9 mouse cellular contexts compared by ENCODE assay signal in the genomic region with DNA sequence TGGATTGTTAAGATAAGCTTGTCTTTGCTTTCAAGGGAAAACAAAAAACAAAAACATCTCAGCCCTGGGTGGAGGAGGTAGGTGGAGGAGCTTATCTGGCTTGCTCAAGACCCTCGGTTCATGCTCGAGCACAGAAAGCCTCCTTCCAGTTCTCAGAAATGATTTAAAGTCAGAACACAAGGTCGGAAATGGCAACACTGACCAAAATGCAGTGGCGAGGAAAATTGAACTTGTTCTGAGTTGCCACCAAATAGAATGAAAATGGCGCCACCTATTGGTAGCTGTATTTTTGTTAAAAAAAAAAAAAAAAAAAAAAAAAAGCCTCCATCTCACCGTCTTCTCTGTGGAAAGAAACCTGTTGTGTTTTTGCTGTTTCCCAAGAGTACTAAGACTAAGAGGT. TPM values are rescaled to one million over a fixed set of nuclear protein-coding genes. Genes with fewer than 3 reads are reported as not detected.
A peak's percentile ranks its signal among the peaks of the same experiment; 100 is the strongest.
DNase-seq lines count a peak whose midpoint lies in the region; ATAC-seq and TF ChIP-seq lines count a peak whose summit lies in the region.
"Had no signal": no experiment of that assay in that cellular context is flagged by ENCODE, and none has a peak within 500 bp of the region (broad histone marks: within the 10 kb centered on the region; RNA-seq: fewer than 3 reads in every experiment).

No protein-coding gene starts in this region.

- no peak for TF ChIP-seq EP300 in CH12.LX (IDR thresholded peaks at IDR 0.05; ENCODE audit: low read length)
- TF ChIP-seq EP300 in liver, postnatal 0 days (IDR thresholded peaks at IDR 0.05; ENCODE audit: low read depth), result no peak

- ATAC-seq in heart, embryonic 11.5 days (replicated peaks; ENCODE audit: insufficient number of reproducible peaks, low FRiP score, low TSS enrichment), result no peak
- no peak for ATAC-seq in liver, postnatal 0 days

- peak overlapping the region; percentile 45 for H3K4me2 ChIP-seq in heart, embryonic 11.5 days
- no peak overlapping the region for H3K4me2 ChIP-seq in CH12.LX (ENCODE audit: insufficient read depth, low read depth, poor library complexity, severe bottlenecking)
- H3K4me2 ChIP-seq in liver, postnatal 0 days (ENCODE audit: low read depth, low read length), result no peak overlapping the region
- H3K4me2 ChIP-seq: liver, embryonic 13.5 days had no signal

- TF ChIP-seq POLR2A in CH12.LX (IDR thresholded peaks at IDR 0.05; ENCODE audit: low read depth, low read length), result no peak

- no peak for DNase-seq in heart, postnatal 25 days (ENCODE audit: low spot score)
- DNase-seq in CH12.LX (ENCODE audit: extremely low read depth), result peak; percentile 58
- peak; percentile 18 to 55 for DNase-seq in cerebellum, postnatal 25 days
- DNase-seq in hindbrain, embryonic 10.5 days (ENCODE audit: low spot score), result peak; percentile 31
- DNase-seq in liver, postnatal 0 days, result no peak
- peak; percentile 38 for DNase-seq in telencephalon, adult 2 months (ENCODE audit: low read depth, low spot score)
- no peak for DNase-seq in right cerebral cortex, postnatal 25 days
- DNase-seq: liver, embryonic 13.5 days had no signal

- intact Hi-C loops in heart, postnatal 25 days (cut with DNase I), result loop anchor here (1.0 kb wide), 1 partner anchor 516 kb away; no protein-coding TSS in a partner anchor

- H3K4me3 ChIP-seq in heart, embryonic 11.5 days (ENCODE audit: low read depth, low read length), result no peak overlapping the region
- no peak overlapping the region for H3K4me3 ChIP-seq in CH12.LX (replicated peaks in 1 of 3; ENCODE audit: low read depth in 2 of 3, low read length in 2 of 3, poor library complexity in 1 of 3)
- no peak overlapping the region for H3K4me3 ChIP-seq in hindbrain, embryonic 10.5 days
- H3K4me3 ChIP-seq in liver, postnatal 0 days (ENCODE audit: low read depth, low read length), result no peak overlapping the region
- H3K4me3 ChIP-seq: liver, embryonic 13.5 days had no signal

- H3K9me3 ChIP-seq in heart, embryonic 11.5 days (replicated peaks; ENCODE audit: control insufficient read depth, low read length), result no peaks in the 10 kb centered on the region
- H3K9me3 ChIP-seq in CH12.LX (replicated peaks; ENCODE audit: low read length), result no peaks in the 10 kb centered on the region
- H3K9me3 ChIP-seq in hindbrain, embryonic 10.5 days, result no peaks in the 10 kb centered on the region
- H3K9me3 ChIP-seq in liver, postnatal 0 days (ENCODE audit: low read length), result no peaks in the 10 kb centered on the region
- H3K9me3 ChIP-seq: liver, embryonic 13.5 days had no signal

- no peaks in the 10 kb centered on the region for H3K27me3 ChIP-seq in heart, embryonic 11.5 days (ENCODE audit: control insufficient read depth, insufficient read depth, low read length)
- H3K27me3 ChIP-seq in CH12.LX (replicated peaks), result no peaks in the 10 kb centered on the region
- peaks cover 11% of the 10 kb centered on the region; the same call in 1 of the 2 replicates for H3K27me3 ChIP-seq in hindbrain, embryonic 10.5 days (ENCODE audit: insufficient read depth, poor library complexity, severe bottlenecking)
- H3K27me3 ChIP-seq in liver, postnatal 0 days (ENCODE audit: insufficient read depth, low read length), result no peaks in the 10 kb centered on the region
- H3K27me3 ChIP-seq: liver, embryonic 13.5 days had no signal

- no peaks in the 10 kb centered on the region for H3K79me2 ChIP-seq in CH12.LX (replicated peaks; ENCODE audit: control insufficient read depth, extremely low read depth, insufficient read depth, poor library complexity, severe bottlenecking)

- in situ Hi-C loops in CH12.LX (cut with MboI; ENCODE audit: low pct_ligation_motif_present, low pct_unique_long_range_greater_than_20kb, low sequenced_read_pairs), result loop anchor here (10.0 kb wide), 1 partner anchor 519 kb away; no protein-coding TSS in a partner anchor

- peak; percentile 23 to 78; a peak in 2 of 4 replicates for TF ChIP-seq CTCF in CH12.LX (conservative IDR thresholded peaks at IDR 0.05 in 1 of 2, IDR thresholded peaks at IDR 0.05 in 1 of 2; ENCODE audit: low read depth in 2 of 2, low read length in 2 of 2)
- TF ChIP-seq CTCF in liver, postnatal 0 days (IDR thresholded peaks at IDR 0.05; ENCODE audit: low read depth), result peak; percentile 52

- TF ChIP-seq RAD21 in CH12.LX (IDR thresholded peaks at IDR 0.05; ENCODE audit: low read depth, low read length), result peak; percentile 77

- no peak overlapping the region for H3K27ac ChIP-seq in heart, embryonic 11.5 days (ENCODE audit: low read depth, low read length)
- no peak overlapping the region for H3K27ac ChIP-seq in CH12.LX (ENCODE audit: insufficient read depth, low read depth)
- H3K27ac ChIP-seq in hindbrain, embryonic 10.5 days, result no peak overlapping the region
- no peak overlapping the region for H3K27ac ChIP-seq in liver, postnatal 0 days (ENCODE audit: low read depth)
- H3K27ac ChIP-seq: liver, embryonic 13.5 days had no signal

- H3K4me1 ChIP-seq in heart, embryonic 11.5 days (ENCODE audit: control insufficient read depth, insufficient read depth, low read length), result no peaks in the 10 kb centered on the region
- H3K4me1 ChIP-seq in CH12.LX (ENCODE audit: control insufficient read depth in 1 of 2, insufficient read depth in 2 of 2), result peaks cover 0 to 4% of the 10 kb centered on the region in 2 experiments; a peak in 2 of 4 replicates
- no peaks in the 10 kb centered on the region for H3K4me1 ChIP-seq in hindbrain, embryonic 10.5 days (replicated peaks)
- no peaks in the 10 kb centered on the region for H3K4me1 ChIP-seq in liver, postnatal 0 days (ENCODE audit: insufficient read depth)
- H3K4me1 ChIP-seq: liver, embryonic 13.5 days had no signal

- dilution Hi-C loops in CH12.LX (cut with MboI; ENCODE audit: extremely low pct_ligation_motif_present, extremely low pct_unique_long_range_greater_than_20kb, low sequenced_read_pairs), result no loop called here

- under 1% methylated on average over 6 of the region's 6 CpGs for WGBS in heart, embryonic 11.5 days (ENCODE audit: insufficient replicate concordance)
- 5% methylated on average over 6 of the region's 6 CpGs for WGBS in hindbrain, embryonic 10.5 days
- under 1% methylated on average over 6 of the region's 6 CpGs for WGBS in liver, postnatal 0 days (ENCODE audit: insufficient replicate concordance)

- H3K9ac ChIP-seq in heart, embryonic 11.5 days (ENCODE audit: low read depth, low read length), result no peak overlapping the region
- no peak overlapping the region for H3K9ac ChIP-seq in CH12.LX (ENCODE audit: insufficient read depth, low read depth)
- no peak overlapping the region for H3K9ac ChIP-seq in liver, postnatal 0 days (replicated peaks)
- H3K9ac ChIP-seq: liver, embryonic 13.5 days had no signal

- H3K36me3 ChIP-seq in heart, embryonic 11.5 days (ENCODE audit: control insufficient read depth, insufficient read depth, low read length), result no peaks in the 10 kb centered on the region
- H3K36me3 ChIP-seq in CH12.LX (replicated peaks in 1 of 2; ENCODE audit: control insufficient read depth in 1 of 2, insufficient read depth in 1 of 2, low read length in 1 of 2), result no peaks in the 10 kb centered on the region
- no peaks in the 10 kb centered on the region for H3K36me3 ChIP-seq in hindbrain, embryonic 10.5 days
- no peaks in the 10 kb centered on the region for H3K36me3 ChIP-seq in liver, postnatal 0 days (replicated peaks; ENCODE audit: insufficient read depth, low read length)
- H3K36me3 ChIP-seq: liver, embryonic 13.5 days had no signal

TF ChIP-seq in CH12.LX, 34 proteins besides CTCF, POLR2A, EP300 and RAD21:
- TF ChIP-seq ZNF384 (IDR thresholded peaks at IDR 0.05; ENCODE audit: low read depth, low read length) (peak; percentile 99), SMC3 (IDR thresholded peaks at IDR 0.05; ENCODE audit: low read depth, low read length) (peak; percentile 50; the same call in 1 of the 2 replicates), MAX (IDR thresholded peaks at IDR 0.05; ENCODE audit: low read length) (no peak)

RNA-seq across cellular contexts. Expression of gene Bmp3, which starts 9.7 kb away (rescaled TPM):
- polyA plus RNA-seq in heart, embryonic 11.5 days (2014; fragmentation: Nextera tagmentation; extraction: Ambion mirVana), result 0.14 and 0.54 TPM in 2 replicates
- total RNA-seq in heart, postnatal 25 days (2021), result under 1 TPM; 0.14 to 0.16 TPM
- total RNA-seq in CH12.LX (2012; rRNA removed) (not detected in 2 replicates), CH12.LX (2014; rRNA removed) (not detected in 2 replicates)
- polyA plus RNA-seq in CH12.LX (2012; ENCODE audit: insufficient read length, low read depth), result not detected in 2 replicates
- polyA plus RNA-seq in hindbrain, embryonic 10.5 days (2016; fragmentation: Nextera tagmentation; extraction: Ambion mirVana), result 0.63 and 0.70 TPM in 2 replicates
- not detected in 2 replicates for polyA plus RNA-seq in liver, postnatal 0 days (2015; fragmentation: Nextera tagmentation; extraction: Ambion mirVana)

Comparison
In these comparisons a context has a peak if more than half of its experiments do, and no peak if none do; other contexts are left out.
1. DNase-seq: peak in CH12.LX (single experiment), cerebellum, postnatal 25 days (2 of 2), hindbrain, embryonic 10.5 days (single experiment) and telencephalon, adult 2 months (single experiment); none in heart, postnatal 25 days (single experiment), liver, postnatal 0 days (single experiment) and right cerebral cortex, postnatal 25 days (single experiment).